Mouse (Mus musculus): ENCODE measurements at regions not wholly inside any gene's neighbourhood (a gene's known extent, or its start where the extent isn't known, plus 50 kb on each side); places are given as distances from the start of the nearest gene placed in this dataset.

DNA sequence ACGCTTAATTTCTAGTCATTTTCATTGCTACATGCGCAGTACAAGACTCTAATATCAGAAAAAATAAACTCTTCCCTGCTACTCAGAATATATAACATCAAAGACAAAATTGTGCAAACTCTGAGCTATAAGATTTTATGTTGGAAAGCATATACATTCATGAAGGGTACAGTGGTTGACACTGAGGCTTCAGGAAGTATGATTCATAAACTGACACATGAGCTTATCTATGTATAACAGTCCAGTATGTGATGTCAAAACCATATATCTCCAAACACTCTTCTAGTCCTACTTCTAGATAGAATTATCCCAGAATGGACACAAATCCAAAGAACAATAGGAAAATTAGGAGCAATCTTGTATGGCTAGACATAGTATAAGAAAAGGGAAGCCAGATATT is 177.5 kb upstream of the Gm10192 start:
- 95% methylated on average over 2 of the region's 2 CpGs for WGBS
- Histone ChIP-seq H3K36me3 (ENCODE audit: control insufficient read depth, insufficient read depth, low read length) (no peaks in the 10 kb centered on the region), H3K4me1 (ENCODE audit: control insufficient read depth, insufficient read depth, low read length) (no peaks in the 10 kb centered on the region), H3K79me2 (ENCODE audit: control insufficient read depth, insufficient read depth, low read length) (no peaks in the 10 kb centered on the region), H3K9ac (ENCODE audit: low read depth, low read length) (no peak overlapping the region), H3K4me3 (ENCODE audit: insufficient read depth, low read depth, low read length) (no peak overlapping the region), H3K27ac (replicated peaks; ENCODE audit: insufficient read depth, low read depth, low read length) (no peak overlapping the region), H3K27me3 (ENCODE audit: control insufficient read depth, insufficient read depth, low read length) (no peaks in the 10 kb centered on the region)
- no peak for DNase-seq (ENCODE audit: extremely low read depth, low read depth, low spot score)
- TF ChIP-seq CTCF (IDR thresholded peaks at IDR 0.05; ENCODE audit: low read depth, low read length) (no peak), POLR2A (IDR thresholded peaks at IDR 0.05; ENCODE audit: extremely low read depth, insufficient read depth, low read length) (no peak)

DNA sequence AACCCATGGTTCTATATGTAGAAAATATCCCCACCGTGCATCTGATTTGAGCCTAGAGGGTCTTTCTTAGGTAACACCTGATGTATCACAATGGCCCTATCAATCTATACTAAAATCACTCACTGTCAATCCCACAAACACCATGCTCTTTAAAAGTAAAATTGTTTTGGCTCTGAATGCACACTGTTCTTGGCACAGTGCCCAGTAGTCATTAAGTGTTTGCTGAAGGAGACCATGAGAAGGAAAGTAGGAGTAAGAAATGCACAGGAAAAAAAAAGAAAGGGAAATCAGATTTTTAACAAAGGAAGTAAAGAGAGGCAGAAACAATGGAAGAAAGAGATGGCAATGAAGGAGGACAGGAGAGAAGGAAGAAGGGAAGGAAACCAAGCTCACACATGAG is 175.0 kb upstream of the Gm10192 start:
- H3K4me3 ChIP-seq (ENCODE audit: insufficient read depth, low read depth, low read length): no peak overlapping the region
- TF ChIP-seq POLR2A (IDR thresholded peaks at IDR 0.05; ENCODE audit: extremely low read depth, insufficient read depth, low read length) (no peak), CTCF (IDR thresholded peaks at IDR 0.05; ENCODE audit: low read depth, low read length) (no peak)
- H3K27ac ChIP-seq (replicated peaks; ENCODE audit: insufficient read depth, low read depth, low read length): no peak overlapping the region
- DNase-seq (ENCODE audit: extremely low read depth, low read depth, low spot score): no peak
- 95% methylated on average over 1 of the region's 1 CpGs for WGBS
- H3K4me1 ChIP-seq (ENCODE audit: control insufficient read depth, insufficient read depth, low read length): no peaks in the 10 kb centered on the region
- no peaks in the 10 kb centered on the region for H3K27me3 ChIP-seq (ENCODE audit: control insufficient read depth, insufficient read depth, low read length)
- no peak overlapping the region for H3K9ac ChIP-seq (ENCODE audit: low read depth, low read length)
- no peaks in the 10 kb centered on the region for H3K36me3 ChIP-seq (ENCODE audit: control insufficient read depth, insufficient read depth, low read length)
- H3K79me2 ChIP-seq (ENCODE audit: control insufficient read depth, insufficient read depth, low read length): no peaks in the 10 kb centered on the region

DNA sequence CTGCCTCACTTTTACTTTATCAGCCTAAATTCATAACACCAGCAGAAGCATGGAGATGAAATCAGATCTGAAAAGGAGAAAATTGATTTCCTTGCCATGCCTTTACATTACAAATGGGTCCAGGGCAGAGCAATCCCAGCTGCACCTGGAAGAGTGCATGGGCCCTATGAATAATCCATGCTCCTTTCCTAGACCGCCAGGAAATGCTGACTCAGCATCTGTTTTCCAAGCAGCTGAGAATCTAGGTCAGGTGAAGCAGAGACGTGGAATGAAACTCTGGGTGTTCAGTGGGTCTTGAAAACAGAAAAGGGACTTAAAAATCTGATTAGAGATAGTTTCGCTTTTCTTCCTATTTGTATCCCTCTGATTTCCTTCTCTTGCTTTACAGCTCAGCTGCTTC is 163.8 kb upstream of the Gm10192 start:
- DNase-seq (ENCODE audit: extremely low read depth, low read depth, low spot score): no peak
- no peaks in the 10 kb centered on the region for H3K4me1 ChIP-seq (ENCODE audit: control insufficient read depth, insufficient read depth, low read length)
- H3K9ac ChIP-seq (ENCODE audit: low read depth, low read length): no peak overlapping the region
- 66% methylated on average over 3 of the region's 3 CpGs for WGBS
- H3K27ac ChIP-seq (replicated peaks; ENCODE audit: insufficient read depth, low read depth, low read length): no peak overlapping the region
- TF ChIP-seq POLR2A (IDR thresholded peaks at IDR 0.05; ENCODE audit: extremely low read depth, insufficient read depth, low read length): no peak
- no peak for TF ChIP-seq CTCF (IDR thresholded peaks at IDR 0.05; ENCODE audit: low read depth, low read length)
- no peaks in the 10 kb centered on the region for H3K27me3 ChIP-seq (ENCODE audit: control insufficient read depth, insufficient read depth, low read length)
- no peaks in the 10 kb centered on the region for H3K79me2 ChIP-seq (ENCODE audit: control insufficient read depth, insufficient read depth, low read length)
- H3K4me3 ChIP-seq (ENCODE audit: insufficient read depth, low read depth, low read length): no peak overlapping the region
- H3K36me3 ChIP-seq (ENCODE audit: control insufficient read depth, insufficient read depth, low read length): no peaks in the 10 kb centered on the region

DNA sequence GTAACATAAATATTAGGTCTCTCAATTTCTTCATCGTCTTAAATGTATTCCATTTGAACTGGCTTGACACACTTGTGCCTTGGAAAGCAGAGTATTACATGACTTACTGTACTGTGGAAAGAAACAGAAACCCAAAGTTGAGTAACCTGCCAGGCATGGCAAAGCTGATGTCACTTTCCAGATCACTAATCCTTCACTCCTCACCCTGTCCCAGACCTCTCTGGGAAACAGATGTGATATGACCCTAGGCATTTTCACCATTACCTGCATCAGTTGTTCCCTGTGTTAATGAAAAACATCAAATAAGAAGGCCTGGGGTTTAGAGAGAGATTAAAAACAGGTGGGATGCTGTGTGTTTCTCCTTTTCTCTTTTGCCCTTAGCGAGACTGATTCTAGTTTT is 161.4 kb upstream of the Gm10192 start:
- H3K36me3 ChIP-seq (ENCODE audit: control insufficient read depth, insufficient read depth, low read length): no peaks in the 10 kb centered on the region
- DNase-seq (ENCODE audit: extremely low read depth, low read depth, low spot score): no peak
- 78% methylated on average over 2 of the region's 2 CpGs for WGBS
- TF ChIP-seq POLR2A (IDR thresholded peaks at IDR 0.05; ENCODE audit: extremely low read depth, insufficient read depth, low read length): no peak
- no peak for TF ChIP-seq CTCF (IDR thresholded peaks at IDR 0.05; ENCODE audit: low read depth, low read length)
- no peak overlapping the region for H3K9ac ChIP-seq (ENCODE audit: low read depth, low read length)
- no peaks in the 10 kb centered on the region for H3K79me2 ChIP-seq (ENCODE audit: control insufficient read depth, insufficient read depth, low read length)
- no peaks in the 10 kb centered on the region for H3K4me1 ChIP-seq (ENCODE audit: control insufficient read depth, insufficient read depth, low read length)
- H3K4me3 ChIP-seq (ENCODE audit: insufficient read depth, low read depth, low read length): no peak overlapping the region
- H3K27me3 ChIP-seq (ENCODE audit: control insufficient read depth, insufficient read depth, low read length): no peaks in the 10 kb centered on the region
- H3K27ac ChIP-seq (replicated peaks; ENCODE audit: insufficient read depth, low read depth, low read length): no peak overlapping the region

DNA sequence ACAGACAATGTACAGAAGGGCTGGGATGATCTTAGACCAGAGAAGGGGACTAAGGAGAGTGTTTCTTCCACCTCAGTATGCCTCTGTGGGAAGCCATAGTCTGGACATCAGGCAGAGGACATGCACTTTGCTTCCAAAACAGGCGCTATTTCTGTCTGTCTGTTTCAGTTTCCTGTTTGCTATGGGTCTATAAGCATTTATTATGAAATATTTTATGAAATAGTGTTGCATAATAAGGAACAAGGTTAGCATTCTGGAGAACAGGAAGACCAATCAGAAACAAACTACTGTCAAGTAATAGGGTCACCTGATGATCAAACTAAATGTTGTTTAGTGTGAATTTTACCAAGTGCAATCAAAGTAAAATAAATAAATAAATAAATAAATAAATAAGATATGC is 160.4 kb upstream of the Gm10192 start:
- Histone ChIP-seq H3K79me2 (ENCODE audit: control insufficient read depth, insufficient read depth, low read length) (no peaks in the 10 kb centered on the region), H3K27me3 (ENCODE audit: control insufficient read depth, insufficient read depth, low read length) (no peaks in the 10 kb centered on the region), H3K36me3 (ENCODE audit: control insufficient read depth, insufficient read depth, low read length) (no peaks in the 10 kb centered on the region), H3K9ac (ENCODE audit: low read depth, low read length) (no peak overlapping the region), H3K4me3 (ENCODE audit: insufficient read depth, low read depth, low read length) (no peak overlapping the region), H3K27ac (replicated peaks; ENCODE audit: insufficient read depth, low read depth, low read length) (no peak overlapping the region), H3K4me1 (ENCODE audit: control insufficient read depth, insufficient read depth, low read length) (no peaks in the 10 kb centered on the region)
- no peak for DNase-seq (ENCODE audit: extremely low read depth, low read depth, low spot score)
- TF ChIP-seq POLR2A (IDR thresholded peaks at IDR 0.05; ENCODE audit: extremely low read depth, insufficient read depth, low read length) (no peak), CTCF (IDR thresholded peaks at IDR 0.05; ENCODE audit: low read depth, low read length) (no peak)
- WGBS: 85% methylated on average over 1 of the region's 1 CpGs
